Mouse (Mus musculus): ENCODE measurements around the gene Cops7a. TPM values are rescaled to one million over a fixed set of nuclear protein-coding genes. Genes with fewer than 3 reads are reported as not detected.

The Cops7a gene
- polyA plus RNA-seq, 1 experiment, result 142 TPM

GRCm38 (mm10) chr6:124931525-124932313 lies 33.6 kb downstream of the Cops7a start:
- Histone ChIP-seq H3K79me2 (ENCODE audit: control insufficient read depth, insufficient read depth) (peaks cover 27% of the 10 kb centered on the region), H3K36me3 (ENCODE audit: control insufficient read depth, insufficient read depth) (peaks cover 19% of the 10 kb centered on the region), H3ac (ENCODE audit: control insufficient read depth, insufficient read length) (peak overlapping the region; percentile 61), H3K27me3 (ENCODE audit: control insufficient read depth, insufficient read depth, insufficient read length) (no peaks in the 10 kb centered on the region), H3K4me2 (ENCODE audit: low read depth) (peak overlapping the region; percentile 88), H3K4me3 (peak overlapping the region; percentile 76)
- TF ChIP-seq TCF3 (IDR thresholded peaks at IDR 0.05; ENCODE audit: insufficient read length, low read depth), result no peak

GRCm38 (mm10) chr6:124930754-124931524 lies 34.4 kb downstream of the Cops7a start, which contains the start of gene Mlf2:
Gene Mlf2, plus strand, starts transcription at chr6:124931386.
- peak within 1 kb of the TSS; percentile 61 for H3ac ChIP-seq (ENCODE audit: control insufficient read depth, insufficient read length)
- peak within 1 kb of the TSS; percentile 76 for H3K4me3 ChIP-seq
- no peaks in the 10 kb centered on the region for H3K27me3 ChIP-seq (ENCODE audit: control insufficient read depth, insufficient read depth, insufficient read length)
- H3K36me3 ChIP-seq (ENCODE audit: control insufficient read depth, insufficient read depth), result peaks cover 11% of the 10 kb centered on the region
- peak within 1 kb of the TSS; percentile 96 for H3K4me2 ChIP-seq (ENCODE audit: low read depth)
- H3K79me2 ChIP-seq (ENCODE audit: control insufficient read depth, insufficient read depth), result peaks cover 27% of the 10 kb centered on the region
- TF ChIP-seq POLR2A (IDR thresholded peaks at IDR 0.05; ENCODE audit: insufficient read length, low read depth) (peak; percentile 95), TCF3 (IDR thresholded peaks at IDR 0.05; ENCODE audit: insufficient read length, low read depth) (no peak), POLR2AphosphoS2 (IDR thresholded peaks at IDR 0.05; ENCODE audit: insufficient read length, low read depth) (peak; percentile 90), MYOG (IDR thresholded peaks at IDR 0.05; ENCODE audit: control insufficient read depth in 1 of 3, insufficient read depth in 1 of 3, insufficient read length in 2 of 3, low read depth in 2 of 3) (no peak), E2F4 (IDR thresholded peaks at IDR 0.05; ENCODE audit: insufficient read depth) (peak; percentile 6), MYOD1 (IDR thresholded peaks at IDR 0.05; ENCODE audit: control insufficient read depth in 1 of 3, insufficient read length in 2 of 3, low read depth in 2 of 3) (no peak)

GRCm38 (mm10) chr6:124930231-124930630 lies 35.1 kb downstream of the Cops7a start:
- no peak overlapping the region for H3ac ChIP-seq (ENCODE audit: control insufficient read depth, insufficient read length)
- peak overlapping the region; percentile 96 for H3K4me2 ChIP-seq (ENCODE audit: low read depth)
- TF ChIP-seq MYOG (IDR thresholded peaks at IDR 0.05; ENCODE audit: control insufficient read depth in 1 of 3, insufficient read depth in 1 of 3, insufficient read length in 2 of 3, low read depth in 2 of 3) (no peak), E2F4 (IDR thresholded peaks at IDR 0.05; ENCODE audit: insufficient read depth) (no peak), CEBPB (IDR thresholded peaks at IDR 0.05; ENCODE audit: insufficient read depth, poor library complexity, severe bottlenecking) (no peak)
- peaks cover 10% of the 10 kb centered on the region for H3K36me3 ChIP-seq (ENCODE audit: control insufficient read depth, insufficient read depth)
- H3K79me2 ChIP-seq (ENCODE audit: control insufficient read depth, insufficient read depth), result peaks cover 27% of the 10 kb centered on the region
- H3K27me3 ChIP-seq (ENCODE audit: control insufficient read depth, insufficient read depth, insufficient read length), result no peaks in the 10 kb centered on the region
- peak overlapping the region; percentile 76 for H3K4me3 ChIP-seq

- TF ChIP-seq POLR2AphosphoS2 (IDR thresholded peaks at IDR 0.05; ENCODE audit: insufficient read length, low read depth) (no peak), CEBPB (IDR thresholded peaks at IDR 0.05; ENCODE audit: insufficient read depth, poor library complexity, severe bottlenecking) (no peak), TCF12 (IDR thresholded peaks at IDR 0.05; ENCODE audit: insufficient read depth, poor library complexity, severe bottlenecking) (no peak), MYOD1 (IDR thresholded peaks at IDR 0.05; ENCODE audit: control insufficient read depth in 1 of 3, insufficient read length in 2 of 3, low read depth in 2 of 3) (no peak), TCF3 (IDR thresholded peaks at IDR 0.05; ENCODE audit: insufficient read length, low read depth) (no peak), MAX (IDR thresholded peaks at IDR 0.05; ENCODE audit: low read depth) (no peak), MYOG (IDR thresholded peaks at IDR 0.05; ENCODE audit: control insufficient read depth in 1 of 3, insufficient read depth in 1 of 3, insufficient read length in 2 of 3, low read depth in 2 of 3) (no peak), REST (IDR thresholded peaks at IDR 0.05; ENCODE audit: insufficient read depth, insufficient read length) (no peak), USF1 (IDR thresholded peaks at IDR 0.05; ENCODE audit: low read depth) (no peak), SRF (IDR thresholded peaks at IDR 0.05; ENCODE audit: control insufficient read depth, insufficient read length, low read depth) (no peak)
- Histone ChIP-seq H3ac (ENCODE audit: control insufficient read depth, insufficient read length) (no peak overlapping the region), H3K4me3 (no peak overlapping the region), H3K4me2 (ENCODE audit: low read depth) (peak overlapping the region; percentile 32), H3K27me3 (ENCODE audit: control insufficient read depth, insufficient read depth, insufficient read length) (no peaks in the 10 kb centered on the region), H3K79me2 (ENCODE audit: control insufficient read depth, insufficient read depth) (no peaks in the 10 kb centered on the region), H3K36me3 (ENCODE audit: control insufficient read depth, insufficient read depth) (no peaks in the 10 kb centered on the region)
Observed at GRCm38 (mm10) chr6:124925941-124926340, 39.4 kb downstream of the Cops7a start.

- Histone ChIP-seq H3K27me3 (ENCODE audit: control insufficient read depth, insufficient read depth, insufficient read length) (no peaks in the 10 kb centered on the region), H3K79me2 (ENCODE audit: control insufficient read depth, insufficient read depth) (no peaks in the 10 kb centered on the region), H3K36me3 (ENCODE audit: control insufficient read depth, insufficient read depth) (no peaks in the 10 kb centered on the region), H3K4me2 (ENCODE audit: low read depth) (peak overlapping the region; percentile 32), H3ac (ENCODE audit: control insufficient read depth, insufficient read length) (no peak overlapping the region), H3K4me3 (no peak overlapping the region)
- TF ChIP-seq TCF12 (IDR thresholded peaks at IDR 0.05; ENCODE audit: insufficient read depth, poor library complexity, severe bottlenecking) (no peak), POLR2A (IDR thresholded peaks at IDR 0.05; ENCODE audit: insufficient read length, low read depth) (no peak), MAX (IDR thresholded peaks at IDR 0.05; ENCODE audit: low read depth) (no peak), SRF (IDR thresholded peaks at IDR 0.05; ENCODE audit: control insufficient read depth, insufficient read length, low read depth) (no peak), MYOG (IDR thresholded peaks at IDR 0.05; ENCODE audit: control insufficient read depth in 1 of 3, insufficient read depth in 1 of 3, insufficient read length in 2 of 3, low read depth in 2 of 3) (no peak), CEBPB (IDR thresholded peaks at IDR 0.05; ENCODE audit: insufficient read depth, poor library complexity, severe bottlenecking) (no peak), USF1 (IDR thresholded peaks at IDR 0.05; ENCODE audit: low read depth) (no peak)
Observed at GRCm38 (mm10) chr6:124925173-124925793, 40.1 kb downstream of the Cops7a start.
